ENCODE assay signal across 19 mouse cellular contexts in the genomic region with DNA sequence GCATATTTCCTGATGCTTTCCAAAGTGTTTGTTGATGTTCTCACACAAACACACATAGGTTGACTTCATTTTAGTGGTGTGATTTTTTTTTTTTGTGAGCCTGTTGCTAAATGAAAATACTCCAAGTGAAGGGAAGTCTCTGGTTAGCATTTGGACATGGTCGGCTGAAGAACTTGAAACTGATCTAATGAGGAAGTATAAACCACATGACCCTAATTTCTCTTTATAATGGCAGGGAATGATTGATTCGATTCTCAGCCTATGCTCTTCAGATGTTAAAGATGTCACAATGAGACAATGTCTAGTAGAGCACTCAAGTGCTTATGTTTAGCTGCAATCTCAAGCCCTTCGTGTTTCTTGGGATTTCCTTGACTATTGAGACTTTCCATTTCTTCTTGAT.
"Had no signal": no experiment of that assay in that cellular context is flagged by ENCODE, and none has a peak within 500 bp of the region (broad histone marks: within the 10 kb centered on the region; RNA-seq: fewer than 3 reads in every experiment).

No protein-coding gene starts in this region.

- H3K9me3 ChIP-seq: midbrain, embryonic 12.5 days; midbrain, embryonic 15.5 days had no signal

- H3K4me3 ChIP-seq: layer of hippocampus, adult 2 months; midbrain, embryonic 12.5 days; midbrain, embryonic 15.5 days; myocyte had no signal

- ATAC-seq: intestine, embryonic 16.5 days; liver, postnatal 0 days; midbrain, embryonic 15.5 days had no signal

- H3K36me3 ChIP-seq: midbrain, embryonic 12.5 days; midbrain, embryonic 15.5 days had no signal

- H3K27ac ChIP-seq: kidney, postnatal 0 days; layer of hippocampus, adult 2 months; liver, embryonic 14.5 days; midbrain, embryonic 12.5 days; midbrain, embryonic 15.5 days had no signal

- DNase-seq: kidney, adult 18-20 months; kidney, postnatal 25 days; layer of hippocampus, adult 9-11 months; liver, postnatal 0 days; lung, embryonic 14.5 days; lung, postnatal 10 days; lung, postnatal 36 days; right cerebral cortex, adult 18-20 months; right cerebral cortex, postnatal 14 days; spleen, adult 18-20 months; thymus, adult 18-20 months; thymus, postnatal 36 days had no signal

- H3K27me3 ChIP-seq: midbrain, embryonic 12.5 days; midbrain, embryonic 15.5 days had no signal

- H3K4me1 ChIP-seq: midbrain, embryonic 12.5 days; midbrain, embryonic 15.5 days had no signal
